Mouse (Mus musculus) stomach, postnatal 0 days (tissue): Measurements from ENCODE around the gene Slco3a1. TPM values are rescaled to one million over a fixed set of nuclear protein-coding genes. Genes with fewer than 3 reads are reported as not detected.

Source experiments
- ATAC-seq: fragments of 200-750 bp; cut with Nextera tagmentation; 2 replicates; pipeline ENCODE4 v1.8.0; 2017; ENCODE audit not compliant: low FRiP score, low TSS enrichment
- DNase-seq: peaks from one replicate; pipeline ENCODE4 v3.0.0-alpha.2; 2016; ENCODE audit warnings: low spot score
- H3K27ac ChIP-seq: fragments of 300-500 bp; sonication (generic); replicated peaks from 2 replicates; pipeline ENCODE4 v1.5.1; 2014; ENCODE audit warnings: mild to moderate bottlenecking, control low read depth
- H3K27me3 ChIP-seq: fragments of 300-500 bp; sonication (generic); 2 replicates; pipeline ENCODE4 v1.6.1; 2014; ENCODE audit warnings: low read length; ENCODE audit not compliant: control insufficient read depth, insufficient read depth
- H3K36me3 ChIP-seq: fragments of 300-500 bp; sonication (generic); 2 replicates; pipeline ENCODE4 v1.6.1; 2014; ENCODE audit warnings: low read length, mixed read lengths; ENCODE audit not compliant: control insufficient read depth, insufficient read depth
- H3K4me1 ChIP-seq: fragments of 300-500 bp; sonication (generic); replicated peaks from 2 replicates; pipeline ENCODE4 v1.6.1; 2014; ENCODE audit warnings: antibody characterized with exemption; ENCODE audit not compliant: control insufficient read depth, insufficient read depth
- H3K4me2 ChIP-seq: fragments of 300-500 bp; sonication (generic); replicated peaks from 2 replicates; pipeline ENCODE4 v1.6.1; 2014; ENCODE audit warnings: low read depth, mild to moderate bottlenecking, control low read depth, moderate library complexity
- H3K4me3 ChIP-seq: fragments of 300-500 bp; sonication (generic); 2 replicates; pipeline ENCODE4 v1.5.1; 2014; ENCODE audit warnings: low read depth, low read length, control low read depth
- H3K9ac ChIP-seq: fragments of 300-500 bp; sonication (generic); 2 replicates; pipeline ENCODE4 v1.6.1; 2014; ENCODE audit warnings: mild to moderate bottlenecking, low read length, control low read depth, mixed read lengths
- H3K9me3 ChIP-seq: fragments of 300-500 bp; sonication (generic); 2 replicates; pipeline ENCODE4 v1.6.1; 2016; ENCODE audit warnings: low read length; ENCODE audit not compliant: control insufficient read depth
- CTCF ChIP-seq: IDR thresholded peaks from 2 replicates; pipeline ENCODE4 v1.5.1; 2016; ENCODE audit warnings: antibody characterized with exemption, low read depth, mild to moderate bottlenecking, moderate library complexity
- EP300 ChIP-seq: optimal IDR thresholded peaks from 2 replicates; pipeline ENCODE3; 2016; ENCODE audit warnings: antibody characterized with exemption
- WGBS: fragments of 180-500 bp; shearing (Covaris S2); extraction: QIAGEN DNeasy Blood & Tissue Kit; methylation state at CpG from one replicate; pipeline ENCODE4 v1.1.7; 2014; 5-methylcytosine and 5-hydroxymethylcytosine counted together
- polyA plus RNA-seq: library from polyadenylated mRNA; unstranded; fragments of >200 nt; fragmentation: Nextera tagmentation; extraction: Ambion mirVana; gene quantifications from 2 replicates; pipeline ENCODE4 v1.2.1, GENCODE M21; 2015

The Slco3a1 gene
- polyA plus RNA-seq, 1 experiment from 2014 or later = 9.1 TPM

DNA sequence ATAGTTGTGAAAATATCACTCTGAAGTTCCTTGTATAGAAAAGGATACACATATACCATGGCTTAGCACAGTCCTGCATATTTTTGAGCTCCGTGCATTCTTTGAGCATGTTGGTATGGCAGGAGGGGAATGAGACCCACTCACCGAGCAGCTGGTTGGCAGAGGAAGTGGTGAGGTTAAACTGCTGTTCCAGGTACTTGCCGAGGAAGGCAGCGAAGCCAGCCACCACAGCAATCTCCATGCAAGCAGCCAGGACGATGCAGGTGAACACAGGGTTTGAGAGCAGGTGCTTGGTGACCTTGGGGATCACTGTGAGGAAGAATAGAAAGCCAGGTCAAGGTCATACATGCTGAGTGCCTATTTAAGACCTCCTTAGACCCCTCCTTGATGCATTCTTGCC is 226.9 kb downstream of the Slco3a1 start:
- TF ChIP-seq EP300 = no peak
- Histone ChIP-seq H3K4me1 (no peaks in the 10 kb centered on the region; the same call in 1 of the 2 replicates), H3K9me3 (no peaks in the 10 kb centered on the region), H3K9ac (no peak overlapping the region), H3K27me3 (no peaks in the 10 kb centered on the region), H3K4me3 (no peak overlapping the region), H3K36me3 (no peaks in the 10 kb centered on the region), H3K27ac (no peak overlapping the region), H3K4me2 (no peak overlapping the region)
- WGBS = 90% methylated on average over 5 of the region's 5 CpGs
- DNase-seq (no peak), ATAC-seq (no peak)

DNA sequence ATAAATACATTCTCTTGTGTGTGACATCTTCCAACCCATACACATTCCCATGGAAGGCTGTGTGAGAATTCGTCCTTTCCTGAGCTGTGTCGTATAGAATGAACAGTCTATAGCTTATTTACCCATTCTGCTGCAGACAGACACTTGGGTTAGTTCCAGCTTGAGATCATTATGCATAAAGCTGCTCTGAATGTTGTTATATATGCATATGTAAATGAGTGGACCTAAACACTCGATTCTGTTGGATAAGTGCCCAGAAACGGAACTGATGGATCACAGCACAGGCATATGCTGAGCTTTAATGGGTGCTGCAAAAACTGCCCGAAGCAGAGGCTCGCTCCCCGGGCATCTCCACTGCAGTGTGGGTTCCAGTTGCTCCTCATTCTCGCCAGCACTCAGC is 229.5 kb downstream of the Slco3a1 start:
- H3K9ac ChIP-seq = no peak overlapping the region
- no peak overlapping the region for H3K4me3 ChIP-seq
- no peaks in the 10 kb centered on the region; the same call in 1 of the 2 replicates for H3K4me1 ChIP-seq
- H3K27me3 ChIP-seq = no peaks in the 10 kb centered on the region
- TF ChIP-seq CTCF (no peak), EP300 (no peak)
- H3K36me3 ChIP-seq = no peaks in the 10 kb centered on the region
- ATAC-seq = no peak
- 50% methylated on average over 8 of the region's 8 CpGs for WGBS
- H3K9me3 ChIP-seq = no peaks in the 10 kb centered on the region
- H3K27ac ChIP-seq = no peak overlapping the region
- DNase-seq = no peak
- H3K4me2 ChIP-seq = no peak overlapping the region

DNA sequence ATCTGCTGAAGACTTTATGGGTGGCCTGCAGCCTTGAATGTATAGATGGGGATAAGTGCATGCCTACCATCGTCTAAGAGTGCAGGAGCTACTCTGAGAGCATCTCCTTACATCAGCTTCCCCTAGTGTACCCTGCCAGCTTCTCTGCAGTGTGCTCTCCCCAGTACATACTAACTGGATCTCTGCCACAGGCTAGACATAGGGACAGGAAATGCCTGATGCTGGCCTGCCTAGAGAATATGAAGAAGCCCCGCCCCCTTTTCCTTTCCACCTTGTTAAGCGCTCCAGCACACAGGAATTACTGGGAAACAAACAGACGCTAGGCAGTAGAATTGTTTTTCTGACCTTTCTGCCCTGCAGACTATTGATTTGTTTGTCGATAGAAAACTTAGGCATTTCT is 230.9 kb downstream of the Slco3a1 start:
- Histone ChIP-seq H3K27ac (no peak overlapping the region), H3K4me2 (no peak overlapping the region), H3K9me3 (no peaks in the 10 kb centered on the region), H3K4me3 (no peak overlapping the region), H3K4me1 (no peaks in the 10 kb centered on the region; the same call in 1 of the 2 replicates), H3K9ac (no peak overlapping the region), H3K27me3 (no peaks in the 10 kb centered on the region), H3K36me3 (no peaks in the 10 kb centered on the region; the same call in 1 of the 2 replicates)
- TF ChIP-seq EP300 = no peak
- TF ChIP-seq CTCF = no peak
- DNase-seq (no peak), ATAC-seq (no peak)
- 57% methylated on average over 5 of the region's 5 CpGs for WGBS

DNA sequence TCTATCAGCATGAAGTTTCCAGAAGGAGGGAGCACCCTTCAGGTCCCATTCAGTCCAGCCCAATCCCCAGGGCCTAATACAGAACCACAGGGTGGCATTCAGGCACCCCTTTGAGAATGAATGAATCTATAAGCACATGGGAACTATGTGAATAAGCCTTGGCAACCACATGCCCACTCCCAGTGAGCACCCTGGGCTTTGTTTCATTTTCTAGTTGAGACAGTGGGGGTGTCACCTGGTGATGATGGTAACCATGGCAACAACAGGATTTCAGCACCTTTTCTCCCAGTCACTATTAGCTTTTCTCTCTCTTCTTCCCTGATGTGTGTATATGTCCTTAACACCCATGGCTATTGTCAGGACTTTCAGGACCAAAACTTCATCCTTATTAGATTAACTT is 231.4 kb downstream of the Slco3a1 start:
- ATAC-seq = no peak
- DNase-seq = no peak
- Histone ChIP-seq H3K36me3 (no peaks in the 10 kb centered on the region; the same call in 1 of the 2 replicates), H3K4me2 (no peak overlapping the region), H3K9ac (no peak overlapping the region), H3K27ac (no peak overlapping the region), H3K4me3 (no peak overlapping the region), H3K9me3 (no peaks in the 10 kb centered on the region), H3K4me1 (no peaks in the 10 kb centered on the region; the same call in 1 of the 2 replicates), H3K27me3 (no peaks in the 10 kb centered on the region)
- no peak for TF ChIP-seq EP300
- TF ChIP-seq CTCF = no peak

DNA sequence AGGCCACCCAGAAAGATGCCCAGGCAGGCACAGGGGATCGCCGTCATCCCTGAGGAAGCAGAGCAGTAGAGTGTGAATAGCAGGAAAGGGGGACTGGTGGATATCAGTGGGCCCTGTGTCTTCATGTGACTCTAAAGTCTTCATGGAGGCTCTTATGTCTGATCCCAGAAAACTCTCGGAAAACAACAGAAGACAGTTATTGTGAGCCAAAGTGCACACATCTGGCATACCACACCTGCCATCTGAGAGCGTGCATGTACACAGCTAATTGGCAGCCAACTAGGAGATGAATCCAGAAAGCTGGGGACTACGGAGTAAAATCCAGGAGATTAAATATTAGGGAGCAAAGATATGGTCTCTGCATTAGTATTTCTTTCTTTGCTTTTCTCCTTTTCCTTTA is 233.9 kb downstream of the Slco3a1 start:
- DNase-seq (no peak), ATAC-seq (no peak)
- Histone ChIP-seq H3K4me1 (no peaks in the 10 kb centered on the region; the same call in 1 of the 2 replicates), H3K36me3 (no peaks in the 10 kb centered on the region; the same call in 1 of the 2 replicates), H3K9me3 (no peaks in the 10 kb centered on the region), H3K4me2 (no peak overlapping the region), H3K27ac (no peak overlapping the region), H3K4me3 (no peak overlapping the region), H3K27me3 (no peaks in the 10 kb centered on the region), H3K9ac (no peak overlapping the region)
- no peak for TF ChIP-seq CTCF
- no peak for TF ChIP-seq EP300
- WGBS = 87% methylated on average over 5 of the region's 5 CpGs

DNA sequence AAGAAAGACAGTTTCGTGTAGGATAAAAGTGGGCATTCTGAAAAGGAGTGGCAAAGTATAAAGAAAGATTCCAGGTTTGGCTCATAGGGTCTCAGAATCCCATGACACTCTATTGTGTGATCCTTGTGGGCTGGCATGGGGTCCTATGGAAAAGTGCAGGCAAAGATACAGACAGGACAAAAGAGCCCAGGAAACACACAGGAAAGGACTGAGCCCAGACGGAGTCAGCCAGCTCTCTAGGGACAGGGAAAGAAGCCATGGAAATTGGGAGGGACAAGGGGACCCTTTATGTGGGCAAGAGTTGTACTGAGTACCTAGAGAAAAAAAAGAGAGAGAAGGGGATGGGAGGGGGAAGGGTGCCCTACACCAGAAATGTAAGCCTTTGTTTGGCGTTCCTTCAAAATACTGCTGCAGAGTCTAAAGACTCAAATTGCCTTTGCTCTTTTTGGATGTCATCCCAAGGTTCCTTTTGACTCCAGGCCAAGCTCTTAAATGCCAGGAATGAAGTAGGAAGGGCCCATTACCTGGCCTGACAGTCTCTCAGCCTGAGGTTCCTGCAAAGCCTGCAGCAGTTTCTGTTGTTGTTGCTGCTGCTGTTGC is 238.6 kb downstream of the Slco3a1 start:
- Histone ChIP-seq H3K4me3 (no peak overlapping the region), H3K27me3 (no peaks in the 10 kb centered on the region), H3K27ac (no peak overlapping the region), H3K4me2 (no peak overlapping the region), H3K9me3 (no peaks in the 10 kb centered on the region), H3K4me1 (no peaks in the 10 kb centered on the region), H3K36me3 (no peaks in the 10 kb centered on the region; the same call in 1 of the 2 replicates), H3K9ac (no peak overlapping the region)
- DNase-seq (no peak), ATAC-seq (no peak)
- WGBS = 65% methylated on average over 3 of the region's 3 CpGs
- TF ChIP-seq EP300 (no peak), CTCF (no peak)
